Mouse (Mus musculus) erythroblast, embryonic 14.5 days (primary cell): Measurements from ENCODE around the gene Kctd21.

Source experiments
- GATA1 ChIP-seq: IDR thresholded peaks from 2 replicates; pipeline ENCODE4 v1.6.1; 2012; ENCODE audit warnings: low read length, inconsistent platforms, mixed read lengths
- TAL1 ChIP-seq: IDR thresholded peaks from 3 replicates; pipeline ENCODE4 v1.6.1; 2012; ENCODE audit warnings: low read length, inconsistent platforms, mixed read lengths

DNA sequence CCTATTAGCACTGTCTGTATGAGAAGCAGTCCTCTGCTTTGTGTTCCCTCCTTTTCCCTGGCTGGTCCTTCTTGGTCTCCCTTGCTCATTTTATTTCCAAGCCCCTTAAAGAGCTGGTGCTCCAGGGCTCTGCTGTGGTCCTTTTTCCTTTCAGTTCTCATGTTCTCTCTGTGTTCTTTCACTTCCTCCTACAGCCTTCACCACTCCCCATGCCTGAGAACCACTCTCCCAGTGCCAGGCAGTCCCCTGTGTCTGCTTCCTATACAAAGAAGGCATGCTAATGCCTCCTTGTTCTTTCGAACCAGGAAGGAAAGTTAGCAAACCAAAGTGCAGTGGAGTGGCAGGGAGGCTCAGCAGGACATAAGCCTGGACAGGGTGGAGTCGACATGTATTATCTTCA, 43.8 kb downstream of the Kctd21 start:
- TF ChIP-seq TAL1 (no peak), GATA1 (no peak)
